Mouse (Mus musculus): Measurements from ENCODE around the gene Mutyh. TPM values are rescaled to one million over a fixed set of nuclear protein-coding genes. Genes with fewer than 3 reads are reported as not detected.
A peak's percentile ranks its signal among the peaks of the same experiment; 100 is the strongest.
"Not testable (repeated sequence)": the region's sequence is repeated elsewhere in the genome, so short reads cannot be mapped to it uniquely, and the experiment has no call there.

Gene Mutyh
- total RNA-seq, 2 experiments from 2014 or later, result 0.80 to 0.88 TPM

DNA sequence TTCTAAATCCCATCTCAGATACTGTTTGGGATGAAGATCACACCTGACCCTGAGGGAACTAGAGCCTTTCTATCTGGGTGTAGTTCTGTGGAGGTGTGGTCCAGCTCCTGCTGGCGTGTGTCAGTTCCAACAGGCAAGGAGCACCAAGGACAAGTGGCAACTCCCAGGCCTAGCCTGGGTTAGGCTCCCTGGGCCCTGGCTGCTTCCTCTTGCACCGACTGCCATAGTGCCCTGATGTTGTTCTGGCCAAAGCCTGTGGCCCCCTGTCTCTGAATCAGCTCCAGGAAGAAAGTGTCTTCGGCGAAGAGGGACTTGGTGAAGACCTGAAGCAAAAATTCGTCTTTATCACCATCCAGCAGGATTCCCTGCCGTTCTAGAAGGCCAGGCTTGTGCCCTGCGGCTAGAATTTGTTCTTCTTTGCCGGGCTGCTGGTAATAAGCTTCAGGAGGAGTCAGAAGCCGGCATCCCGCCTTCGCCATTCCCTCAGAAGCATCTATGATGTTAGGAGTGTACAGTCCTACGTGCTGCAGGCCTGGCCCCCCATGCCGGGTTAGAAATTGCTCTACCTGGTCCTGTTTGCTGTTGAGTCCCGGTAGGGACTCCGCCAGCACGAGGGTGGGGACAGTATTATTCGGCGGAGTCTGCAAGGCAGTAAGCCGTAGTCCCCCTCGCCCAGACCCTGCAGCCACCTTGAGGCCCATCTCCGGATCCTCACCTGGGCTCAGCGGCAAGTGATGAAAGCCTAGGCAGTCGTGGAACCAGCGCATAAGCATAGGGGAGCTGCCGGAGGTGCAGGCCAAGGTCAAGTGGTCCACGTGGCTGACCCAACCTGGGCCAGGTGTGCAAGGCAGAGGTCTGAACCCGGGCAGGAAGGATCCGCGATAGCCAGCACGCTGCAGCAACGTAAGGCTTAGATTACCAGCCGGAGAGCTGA is 12.7 kb downstream of the Mutyh start:
- no peak for DNase-seq (ENCODE audit: low spot score)

- peak; percentile 80 for DNase-seq (ENCODE audit: low spot score)
Observed at GRCm38 (mm10) chr4:116820902-116821693, 13.6 kb downstream of the Mutyh start.

GRCm38 (mm10) chr4:116821694-116822016 is 14.1 kb downstream of the Mutyh start, which contains the start of gene Hpdl:
Gene Hpdl, minus strand, starts transcription at chr4:116821707.
- DNase-seq (ENCODE audit: low spot score), result no peak

DNA sequence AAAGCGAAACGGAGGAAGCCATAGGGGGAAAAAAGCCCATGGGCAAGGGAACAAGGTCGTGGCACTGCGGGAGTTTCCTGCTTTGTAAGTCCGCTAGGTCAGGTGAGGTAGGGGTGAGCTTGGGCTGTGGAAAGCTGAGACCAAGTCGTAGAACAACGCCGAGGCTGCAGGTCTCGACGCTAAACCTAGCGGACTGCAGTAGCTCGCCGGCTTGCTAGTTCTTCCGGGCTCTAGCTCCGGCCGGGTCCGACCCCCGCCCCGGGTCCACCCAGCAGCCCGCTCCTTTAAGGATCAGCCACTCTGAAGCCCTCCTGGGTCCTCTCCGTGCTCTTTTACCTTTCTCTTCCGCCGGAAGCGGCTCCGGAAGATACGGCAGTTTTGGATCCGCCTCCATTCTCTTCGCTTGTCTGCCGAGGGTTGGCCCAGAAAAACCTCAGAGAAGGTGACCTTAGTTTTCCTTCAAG is 17.1 kb downstream of the Mutyh start:
- DNase-seq (ENCODE audit: low spot score), result peak; percentile 75

- DNase-seq (ENCODE audit: low spot score), result peak; percentile 34
Observed at GRCm38 (mm10) chr4:116827819-116828218, 20.3 kb downstream of the Mutyh start.

DNA sequence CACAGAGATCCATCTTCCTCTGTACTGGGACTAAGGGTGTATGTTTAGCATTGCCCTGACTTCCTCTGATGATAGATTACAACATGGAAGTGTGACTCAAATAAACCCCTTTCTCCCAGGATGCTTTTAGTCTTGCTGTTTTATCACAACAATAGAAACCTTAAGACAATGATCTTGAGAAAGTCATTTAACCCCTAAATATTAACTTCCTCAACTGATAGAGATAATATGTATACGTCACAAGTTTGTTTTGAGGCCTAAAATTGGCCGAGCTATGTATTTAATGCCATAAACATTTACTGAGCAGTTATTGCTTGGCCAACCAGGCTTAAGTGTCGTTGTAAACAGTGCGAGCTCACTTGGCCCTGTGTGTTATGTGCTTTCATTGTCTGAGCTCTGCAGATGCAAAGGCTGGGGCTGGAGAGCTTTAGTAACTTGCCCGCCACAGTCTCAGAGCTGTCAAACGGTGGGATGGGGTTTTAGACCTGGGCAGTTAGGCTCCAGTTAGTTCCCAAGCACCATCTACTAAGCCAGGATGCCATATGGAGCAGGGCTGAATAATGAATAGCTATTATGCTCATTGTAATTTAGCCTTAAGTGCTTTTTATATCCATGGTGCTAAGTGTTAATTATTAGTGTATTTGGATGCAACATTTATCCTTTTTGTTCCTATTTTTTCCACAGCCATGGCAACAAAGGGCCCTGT is 22.0 kb downstream of the Mutyh start:
- DNase-seq (ENCODE audit: low spot score), result no peak

- no peak for DNase-seq (ENCODE audit: low spot score)
Observed at GRCm38 (mm10) chr4:116830070-116830368, 22.5 kb downstream of the Mutyh start.

DNA sequence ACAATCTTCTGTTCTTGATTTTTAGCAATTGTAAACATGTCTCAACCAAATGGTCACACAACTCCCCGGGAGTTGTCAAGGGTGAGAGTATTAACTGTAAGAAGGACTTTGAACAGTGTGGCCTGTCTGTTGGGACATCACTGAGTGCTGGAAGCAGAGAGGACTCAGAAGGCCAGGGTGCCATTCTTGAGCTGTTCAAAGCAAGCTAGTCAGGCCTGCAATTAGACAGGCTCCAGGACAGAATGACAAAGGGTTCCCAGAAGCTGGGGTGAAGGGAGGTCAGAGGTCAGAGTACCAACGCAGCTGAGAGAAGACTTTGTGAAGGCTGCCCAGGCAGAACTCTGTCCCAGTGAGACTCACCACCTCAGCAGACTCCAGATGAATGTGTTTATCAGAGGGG is 31.5 kb downstream of the Mutyh start:
- no peak for DNase-seq (ENCODE audit: low spot score)

DNA sequence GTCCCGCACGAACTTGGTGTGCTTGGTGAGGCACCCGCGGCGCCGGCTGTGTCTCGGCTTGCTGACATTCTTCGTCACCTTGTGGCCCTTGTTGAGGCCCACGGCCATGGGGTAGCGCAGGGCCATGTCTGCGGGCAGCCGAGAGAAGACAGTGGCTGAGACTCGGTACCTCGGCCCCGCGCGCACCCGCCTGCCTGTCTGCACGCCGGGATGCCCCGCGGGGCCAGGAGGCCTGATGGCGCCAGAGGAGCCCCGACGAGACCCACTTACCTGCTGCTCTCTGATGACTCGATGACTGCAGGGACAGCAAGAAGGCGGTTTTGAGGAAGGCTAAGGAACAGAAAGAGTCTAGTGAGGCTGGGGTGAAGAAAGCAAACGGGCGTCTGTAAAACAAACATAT is 32.6 kb downstream of the Mutyh start:
- not testable (repeated sequence) for DNase-seq (ENCODE audit: low spot score)

GRCm38 (mm10) chr4:116840841-116841240 is 33.3 kb downstream of the Mutyh start:
- DNase-seq (ENCODE audit: low spot score), result no peak

DNA sequence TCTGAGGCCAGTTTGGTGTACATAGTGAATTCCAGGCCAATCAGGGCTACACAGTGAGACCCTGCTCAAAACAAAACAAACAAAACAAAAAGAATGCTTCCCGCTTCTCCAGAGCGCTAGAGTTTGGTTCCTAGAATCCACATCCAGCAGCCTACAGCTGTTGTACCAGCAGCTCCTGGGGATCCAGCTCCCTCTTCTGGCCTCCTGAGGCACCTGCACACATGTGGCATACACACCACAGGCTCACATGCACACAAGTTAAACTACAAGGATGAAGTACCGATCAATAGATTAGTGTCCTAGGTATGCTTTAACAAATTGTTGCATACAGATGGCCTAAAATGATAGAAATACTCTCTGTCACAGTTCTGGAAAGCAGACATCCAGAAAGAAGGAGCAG is 36.8 kb downstream of the Mutyh start:
- DNase-seq (ENCODE audit: low spot score), result no peak

- no peak for DNase-seq (ENCODE audit: low spot score)
Observed at GRCm38 (mm10) chr4:116849901-116850300, 42.4 kb downstream of the Mutyh start.

DNA sequence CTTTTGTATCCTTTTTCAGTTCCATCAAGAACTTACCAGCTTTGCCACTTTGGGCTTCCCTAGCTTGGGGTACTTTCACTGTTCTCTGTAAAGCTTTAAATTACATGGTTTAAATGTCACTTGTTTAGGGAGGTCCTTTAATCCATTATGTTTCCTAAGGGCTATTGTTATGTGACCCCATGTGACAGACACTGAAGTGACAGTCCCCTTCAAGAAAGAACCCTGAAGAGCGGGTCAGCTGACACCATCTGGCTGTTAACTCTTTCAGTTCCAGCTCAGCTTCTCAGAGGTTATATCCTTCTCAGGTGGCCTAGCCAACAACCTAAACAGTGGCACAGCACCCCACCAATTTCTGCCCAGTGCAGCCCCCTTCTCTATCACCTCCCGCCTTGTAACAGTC is 46.8 kb downstream of the Mutyh start:
- DNase-seq (ENCODE audit: low spot score), result no peak

DNA sequence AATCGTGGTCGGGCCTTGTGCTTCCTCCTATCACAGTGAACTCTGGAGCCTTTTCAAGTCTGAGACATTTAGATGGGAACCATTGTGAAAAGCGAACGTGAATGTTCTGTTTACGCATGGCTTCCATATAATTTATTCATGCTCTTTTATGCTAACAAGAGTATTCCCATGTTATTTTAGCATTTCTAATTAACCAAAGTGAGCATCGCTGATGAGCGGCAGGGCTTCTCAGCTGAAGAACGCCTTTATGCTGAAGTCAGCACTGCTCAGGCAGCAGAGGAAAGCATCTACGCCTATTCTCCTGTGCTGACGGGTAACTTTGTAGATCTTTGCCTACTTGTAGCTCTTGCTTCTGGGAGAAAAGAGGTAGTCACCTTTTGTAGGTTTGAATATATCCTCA is 49.7 kb downstream of the Mutyh start:
- DNase-seq (ENCODE audit: low spot score), result no peak

- no peak for DNase-seq (ENCODE audit: low spot score)
Observed at GRCm38 (mm10) chr4:116859711-116860110, 52.2 kb downstream of the Mutyh start.

DNA sequence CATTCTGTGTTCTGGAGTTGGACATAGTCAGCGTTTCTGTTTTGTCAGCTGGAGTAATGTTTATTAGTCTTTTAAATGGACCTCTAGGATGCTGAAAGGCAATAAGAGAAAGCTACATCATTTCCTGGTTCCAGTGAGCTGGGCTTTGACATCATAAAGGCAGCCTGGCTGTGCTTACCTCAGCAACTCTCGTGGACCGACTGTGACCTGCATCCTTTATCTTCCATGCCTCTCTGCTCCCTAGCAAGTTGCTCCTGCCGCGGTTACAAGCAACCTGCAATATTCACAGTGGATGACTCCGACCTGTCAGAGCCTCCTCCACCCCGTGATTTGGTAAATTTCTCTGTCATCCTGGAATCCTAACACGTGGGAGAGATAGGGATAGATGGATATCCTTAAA is 54.5 kb downstream of the Mutyh start:
- DNase-seq (ENCODE audit: low spot score), result no peak

Other genes with a start within 250 kb of the Mutyh start
- 1 to 10 TPM; 1.3 to 1.7 TPM for gene Ccdc17, start 211.1 kb upstream of the Mutyh start, total RNA-seq (2021)
- 10 to 100 TPM in 1 of 2 experiments, 1 to 10 TPM in 1; 9.1 to 10.6 TPM for gene Nasp, start 179.8 kb upstream of the Mutyh start, total RNA-seq (2021)
- gene Akr1a1, start 156.0 kb upstream of the Mutyh start, total RNA-seq (2021), result 100 to 1,000 TPM; 182 to 198 TPM
- gene Prdx1, start 122.2 kb upstream of the Mutyh start, total RNA-seq (2021), result 100 to 1,000 TPM; 267 to 272 TPM
- 10 to 100 TPM; 33.3 to 34.9 TPM for gene Mmachc, start 99.3 kb upstream of the Mutyh start, total RNA-seq (2021)
- gene Ccdc163, start 99.2 kb upstream of the Mutyh start, total RNA-seq (2021), result 1 to 10 TPM; 2.2 to 2.6 TPM
- 1 to 10 TPM; 1.6 to 1.8 TPM for gene Tesk2, start 86.8 kb upstream of the Mutyh start, total RNA-seq (2021)
- gene Toe1, start 83 bp upstream of the Mutyh start, total RNA-seq (2021), result 1 to 10 TPM; 3.7 to 4.7 TPM
- gene Hpdl, start 14.0 kb downstream of the Mutyh start, total RNA-seq (2021), result 1 to 10 TPM; 1.1 to 1.6 TPM
- gene Zswim5, start 69.7 kb downstream of the Mutyh start, total RNA-seq (2021), result under 1 TPM; 0.07 to 0.19 TPM
- gene Urod, start 186.7 kb downstream of the Mutyh start, total RNA-seq (2021), result 10 to 100 TPM; 56.7 to 58.3 TPM
- gene Hectd3, start 187.6 kb downstream of the Mutyh start, total RNA-seq (2021), result 10 to 100 TPM; 13.7 to 15.3 TPM
- 10 to 100 TPM; 19.9 to 21.1 TPM for gene Eif2b3, start 211.7 kb downstream of the Mutyh start, total RNA-seq (2021)

All from gastrocnemius, adult 18-20 months (tissue).